Mouse (Mus musculus): ENCODE measurements around the gene Csnk1g2. TPM values are rescaled to one million over a fixed set of nuclear protein-coding genes. Genes with fewer than 3 reads are reported as not detected.
"Not testable (repeated sequence)": the region's sequence is repeated elsewhere in the genome, so short reads cannot be mapped to it uniquely, and the experiment has no call there.

Csnk1g2 gene
- polyA plus RNA-seq, 3 experiments from 2014 or later, result 11.7 to 16.3 (median 13.2) TPM

DNA sequence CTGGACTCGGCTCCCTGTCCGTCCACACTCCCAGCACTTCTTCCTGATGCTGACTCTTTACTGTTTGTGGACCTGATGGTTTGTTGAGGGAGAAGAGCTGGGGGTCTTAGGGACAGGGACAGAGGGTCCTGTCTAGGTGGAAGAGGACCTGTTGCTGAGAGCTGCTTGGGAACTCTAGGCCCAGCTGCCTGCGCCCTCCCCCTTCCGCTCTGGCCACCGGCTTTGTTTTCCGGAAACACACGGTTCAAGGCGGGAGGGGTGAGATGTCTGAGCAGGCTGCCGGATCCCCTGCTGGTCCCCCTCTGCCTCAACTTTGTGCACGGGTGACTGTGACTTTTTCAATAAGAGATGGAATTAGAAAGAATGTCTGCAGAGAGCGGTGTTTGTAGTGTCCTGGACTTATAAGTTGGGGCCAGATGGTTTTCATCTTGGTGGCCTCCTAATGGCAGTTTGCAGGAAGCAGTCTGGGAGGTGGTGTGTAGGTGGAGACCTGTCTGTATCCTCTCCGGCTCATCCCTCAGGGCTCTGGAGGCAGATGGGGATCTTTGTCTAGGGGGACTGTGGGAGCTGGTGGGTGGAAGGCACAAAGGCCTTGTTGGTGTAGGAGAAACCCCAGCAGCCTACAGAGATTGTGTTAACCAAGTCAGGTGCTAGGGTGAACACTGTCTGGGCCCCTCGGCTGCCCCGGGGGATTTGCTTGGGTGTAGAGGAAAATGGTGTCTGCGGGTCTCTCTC is 986 bp downstream of the Csnk1g2 start:
- ATAC-seq, result peak; percentile 17

GRCm38 (mm10) chr10:80625764-80626163 is 3.1 kb downstream of the Csnk1g2 start:
- no peak for ATAC-seq

DNA sequence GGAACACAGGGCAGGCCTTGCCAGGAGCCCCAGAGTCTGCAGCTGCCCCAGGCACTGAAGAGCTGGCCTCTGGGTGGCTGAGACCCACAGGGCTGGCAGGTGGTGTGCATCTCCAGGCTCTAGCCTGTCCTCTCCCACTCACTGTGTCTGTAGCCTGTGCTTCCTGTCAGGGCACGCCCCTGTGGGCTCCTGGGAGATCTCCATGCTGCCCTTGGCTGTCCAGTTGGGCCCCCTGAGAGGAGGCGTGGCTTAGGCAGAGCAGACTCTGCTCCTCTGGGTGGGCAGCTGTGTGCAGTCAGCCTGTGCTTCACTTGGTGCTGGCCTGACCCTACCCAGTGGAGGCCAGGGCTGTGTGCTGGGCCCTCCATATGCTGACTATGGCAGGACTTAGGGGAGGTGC is 5.0 kb downstream of the Csnk1g2 start:
- ATAC-seq, result no peak

- ATAC-seq, result peak; percentile 78
Observed at GRCm38 (mm10) chr10:80628925-80629324, 6.3 kb downstream of the Csnk1g2 start.

GRCm38 (mm10) chr10:80635345-80635744 is 12.7 kb downstream of the Csnk1g2 start:
- no peak for ATAC-seq

- no peak for ATAC-seq
Observed at GRCm38 (mm10) chr10:80646936-80647335, 24.3 kb downstream of the Csnk1g2 start.

GRCm38 (mm10) chr10:80649910-80650309 is 27.3 kb downstream of the Csnk1g2 start:
- not testable (repeated sequence) for ATAC-seq

DNA sequence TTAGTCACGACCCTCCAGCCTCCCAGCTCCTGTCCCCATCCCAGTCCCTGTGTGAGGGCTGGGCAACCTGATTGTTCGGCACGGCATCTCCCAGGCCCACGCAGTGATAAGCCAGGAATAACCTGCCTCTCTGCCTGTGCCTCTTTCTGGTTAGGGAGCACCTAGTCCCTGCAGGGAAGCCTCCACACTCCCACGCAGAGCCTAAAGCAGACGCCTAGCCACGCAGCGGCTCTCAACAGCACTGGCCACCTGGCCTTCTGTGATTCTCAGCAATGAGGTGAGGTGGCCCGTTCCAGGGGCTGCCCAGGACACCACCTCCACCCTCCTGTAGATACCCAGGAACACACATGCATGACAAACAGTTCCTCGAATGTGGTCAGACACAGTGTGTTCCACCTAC is 27.8 kb downstream of the Csnk1g2 start:
- no peak for ATAC-seq

- ATAC-seq, result no peak
Observed at GRCm38 (mm10) chr10:80653156-80653720, 30.6 kb downstream of the Csnk1g2 start.

GRCm38 (mm10) chr10:80654866-80655265 is 32.2 kb downstream of the Csnk1g2 start:
- no peak for ATAC-seq

DNA sequence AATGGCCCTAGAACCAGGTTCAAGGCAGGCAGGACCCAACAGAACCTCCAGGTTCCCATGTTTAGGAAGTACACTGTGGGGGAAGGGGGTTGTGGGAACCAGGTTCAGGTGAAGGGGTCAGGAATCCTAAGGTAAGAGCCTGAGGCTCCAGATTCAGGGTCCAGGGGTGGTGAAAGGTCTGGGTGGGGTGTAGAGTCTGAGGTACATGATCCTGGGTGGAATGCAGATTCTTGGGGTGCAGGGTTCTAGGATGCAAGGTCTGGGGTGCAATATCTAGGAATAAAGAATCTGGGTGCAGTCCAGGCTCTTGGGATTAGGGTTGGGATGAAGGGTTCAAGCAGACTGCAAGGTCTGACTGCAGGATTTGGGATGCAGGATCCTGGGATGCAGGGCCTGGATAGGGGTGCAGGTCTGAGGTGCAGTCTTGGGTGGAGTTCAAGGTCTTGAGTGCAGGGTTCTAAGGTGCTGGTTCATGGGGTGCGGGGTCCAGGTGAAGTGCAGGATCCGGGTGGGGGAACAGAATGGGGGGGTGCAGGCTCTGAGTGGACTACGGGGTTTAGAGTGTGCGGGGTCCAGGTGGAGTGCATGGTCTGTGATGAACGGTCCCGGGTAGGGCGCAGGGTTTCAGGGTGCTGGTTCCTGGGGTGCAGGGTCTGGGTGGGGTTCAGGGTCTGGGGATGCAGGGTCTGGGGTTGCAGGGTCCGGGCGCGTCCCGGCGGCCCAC is 32.9 kb downstream of the Csnk1g2 start:
- no peak for ATAC-seq

- peak; percentile 47 for ATAC-seq
Observed at GRCm38 (mm10) chr10:80656130-80656862, 33.7 kb downstream of the Csnk1g2 start.

DNA sequence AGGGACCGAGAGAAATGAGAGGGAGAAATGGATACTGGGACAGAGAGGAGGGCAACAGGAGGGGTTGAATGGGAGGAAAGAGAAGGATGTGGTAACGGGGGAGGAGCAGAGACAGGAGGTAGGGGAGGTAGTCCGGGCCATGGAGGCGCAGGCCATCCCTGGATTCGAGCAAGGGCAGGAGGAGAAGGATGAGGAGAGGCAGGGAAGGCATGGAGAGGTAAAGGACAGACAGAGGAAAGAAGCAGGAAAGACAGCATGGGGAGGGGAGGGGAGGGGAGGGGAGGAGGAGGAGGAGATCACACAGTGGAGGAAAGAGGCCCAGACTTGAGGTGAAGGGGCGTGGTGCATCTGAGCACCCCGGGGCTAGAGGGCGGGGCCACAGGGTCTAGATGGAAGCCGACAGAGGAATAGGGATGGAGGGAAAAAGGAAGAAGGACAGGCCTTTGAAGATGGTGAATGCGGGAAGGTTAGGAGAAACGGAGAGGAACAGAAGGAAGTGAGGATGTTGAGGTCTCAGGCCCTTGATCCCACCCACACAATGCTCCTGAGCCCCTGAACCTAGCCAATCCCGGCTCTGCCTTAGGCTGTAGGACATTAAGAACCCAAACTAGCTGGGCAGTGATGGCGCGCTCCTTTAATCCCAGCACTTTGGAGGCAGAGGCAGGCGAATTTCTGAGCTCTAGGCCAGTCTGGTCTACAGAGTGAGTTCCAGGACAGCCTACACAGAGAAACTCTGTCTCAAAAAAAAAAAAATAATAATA is 34.4 kb downstream of the Csnk1g2 start, which contains the start of gene Btbd2:
Gene Btbd2 (minus strand): TSS at position 209 of the 761 bp plus-strand sequence.
- peak; percentile 55 for ATAC-seq

GRCm38 (mm10) chr10:80658194-80658840 is 35.7 kb downstream of the Csnk1g2 start:
- peak; percentile 23 for ATAC-seq

DNA sequence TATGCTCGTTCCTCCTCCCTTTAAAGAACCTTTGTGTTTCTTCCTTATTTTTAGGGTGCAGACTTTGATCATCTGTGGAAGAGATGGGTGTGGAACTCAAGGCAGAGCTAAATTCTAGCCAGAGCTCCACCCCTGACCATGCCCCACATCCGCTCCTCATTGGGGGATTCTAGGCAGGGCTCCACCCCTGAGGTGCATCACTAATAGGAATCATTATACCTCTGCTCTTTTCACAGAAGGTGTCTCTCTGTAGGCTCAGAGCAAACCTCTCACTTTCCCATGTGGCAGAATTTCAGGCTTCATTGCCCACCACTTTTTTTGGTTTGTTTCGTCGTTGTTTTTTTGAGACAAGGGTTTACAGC is 36.2 kb downstream of the Csnk1g2 start:
- peak; percentile 66 for ATAC-seq

GRCm38 (mm10) chr10:80659213-80659612 is 36.6 kb downstream of the Csnk1g2 start:
- peak; percentile 27 for ATAC-seq

GRCm38 (mm10) chr10:80661149-80661548 is 38.5 kb downstream of the Csnk1g2 start:
- ATAC-seq, result no peak

- no peak for ATAC-seq
Observed at GRCm38 (mm10) chr10:80663485-80664196, 41.0 kb downstream of the Csnk1g2 start.

DNA sequence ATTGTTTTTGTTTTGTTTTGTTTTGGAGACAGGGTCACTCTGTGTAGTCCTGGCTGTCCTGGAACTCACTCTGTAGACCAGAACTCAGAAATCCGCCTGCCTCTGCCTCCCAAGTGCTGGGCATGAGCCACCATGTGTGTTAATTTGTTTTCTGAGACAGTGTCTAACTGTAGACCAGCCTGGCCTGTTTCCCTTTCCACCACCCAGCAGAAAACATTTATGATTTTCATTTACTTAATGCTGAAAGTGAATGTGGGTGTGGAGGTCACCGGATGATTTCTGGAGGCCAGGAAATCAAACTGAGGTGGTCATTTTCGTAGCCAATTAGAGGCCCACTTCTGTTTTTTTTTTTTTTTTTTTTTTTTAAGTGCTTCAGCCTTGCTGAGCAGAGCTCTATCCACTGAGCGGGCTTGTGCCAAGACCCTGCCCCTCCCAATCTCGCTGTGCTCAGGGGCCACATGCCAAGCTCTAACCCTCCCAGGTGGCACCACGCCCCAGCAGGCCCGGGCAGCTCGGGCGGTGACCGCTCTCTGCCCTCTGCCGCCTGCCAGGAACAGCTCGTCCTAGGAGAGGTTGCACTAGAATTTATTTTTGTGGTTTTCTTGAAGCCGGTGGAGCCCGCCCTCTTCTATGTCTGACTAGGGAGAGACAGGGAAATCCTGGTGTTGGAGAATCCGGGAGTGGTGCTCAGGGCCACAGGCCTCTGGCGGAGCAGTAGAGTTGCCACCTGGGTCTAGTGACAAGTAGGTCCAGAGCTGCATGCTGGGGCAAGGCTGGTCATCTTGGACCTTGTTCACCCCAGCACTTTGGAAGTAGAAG is 41.8 kb downstream of the Csnk1g2 start:
- ATAC-seq, result peak; percentile 10

- ATAC-seq, result peak; percentile 26
Observed at GRCm38 (mm10) chr10:80665016-80665380, 42.4 kb downstream of the Csnk1g2 start.

Data from inflammation-experienced regulatory T-cells, adult 6 months (primary cell).